Mouse (Mus musculus): ENCODE results near the gene Cyp2w1.

GRCm38 (mm10) chr5:139397959-139398753 lies 45.7 kb downstream of the Cyp2w1 start:
- TF ChIP-seq CTCF (IDR thresholded peaks at IDR 0.05; ENCODE audit: extremely low read depth, insufficient read depth, low read length) (peak; percentile 88), POLR2A (IDR thresholded peaks at IDR 0.05; ENCODE audit: extremely low read depth, insufficient read depth, low read length) (no peak)

Measured in cortical plate, adult 2 months (tissue).